Mouse (Mus musculus): ENCODE data around the gene Methig1. TPM values are rescaled to one million over a fixed set of nuclear protein-coding genes. Genes with fewer than 3 reads are reported as not detected.

The Methig1 gene
- polyA plus RNA-seq, 1 experiment from 2014 or later: 0.19 TPM

DNA sequence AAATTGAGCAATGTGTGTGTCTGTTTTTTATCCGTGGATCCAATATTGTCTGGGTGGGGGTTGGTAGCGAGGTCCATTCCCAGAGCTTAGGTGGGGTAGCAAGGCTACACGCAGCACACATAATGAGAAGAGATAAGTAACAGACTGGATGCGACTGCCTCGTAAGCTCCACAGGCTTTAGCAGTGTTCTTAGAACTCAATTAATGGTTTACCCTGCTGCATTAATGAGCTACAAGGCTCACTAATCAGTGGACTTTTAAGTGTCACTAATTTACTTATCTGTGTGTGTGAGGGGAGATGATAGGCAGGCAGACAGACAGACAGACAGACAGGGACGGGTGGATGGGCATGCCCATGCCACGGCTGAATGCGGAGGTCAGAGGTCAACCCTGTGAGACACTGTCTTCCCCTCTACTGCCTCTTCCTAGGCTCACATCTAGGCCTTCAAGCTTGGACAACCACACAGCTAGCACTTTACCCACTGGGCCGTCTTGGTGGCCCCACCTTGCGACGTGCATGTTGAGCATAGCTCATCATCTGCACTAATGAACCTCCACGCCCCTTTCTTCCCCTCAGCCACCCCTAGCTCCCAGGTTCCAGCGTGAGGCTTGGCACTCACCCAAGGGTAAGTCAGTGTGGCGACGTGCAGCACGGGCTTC, 47.8 kb downstream of the Methig1 start:
- 93% methylated on average over 16 of the region's 16 CpGs for WGBS
- Histone ChIP-seq H3K4me3 (ENCODE audit: low read depth, low read length) (no peak overlapping the region), H3K4me1 (replicated peaks; ENCODE audit: control insufficient read depth, insufficient read depth, low read length) (no peaks in the 10 kb centered on the region), H3K27ac (ENCODE audit: low read depth, low read length) (no peak overlapping the region), H3K27me3 (ENCODE audit: control insufficient read depth, insufficient read depth, low read length) (no peaks in the 10 kb centered on the region), H3K36me3 (ENCODE audit: control insufficient read depth, insufficient read depth, low read length) (peaks cover 11% of the 10 kb centered on the region), H3K9ac (ENCODE audit: low read depth, low read length) (no peak overlapping the region), H3K4me2 (replicated peaks; ENCODE audit: low read depth, low read length) (no peak overlapping the region), H3K9me3 (ENCODE audit: control insufficient read depth, low read length) (no peaks in the 10 kb centered on the region)
- DNase-seq (ENCODE audit: low spot score): no peak
- no peak for ATAC-seq (ENCODE audit: low FRiP score)

DNA sequence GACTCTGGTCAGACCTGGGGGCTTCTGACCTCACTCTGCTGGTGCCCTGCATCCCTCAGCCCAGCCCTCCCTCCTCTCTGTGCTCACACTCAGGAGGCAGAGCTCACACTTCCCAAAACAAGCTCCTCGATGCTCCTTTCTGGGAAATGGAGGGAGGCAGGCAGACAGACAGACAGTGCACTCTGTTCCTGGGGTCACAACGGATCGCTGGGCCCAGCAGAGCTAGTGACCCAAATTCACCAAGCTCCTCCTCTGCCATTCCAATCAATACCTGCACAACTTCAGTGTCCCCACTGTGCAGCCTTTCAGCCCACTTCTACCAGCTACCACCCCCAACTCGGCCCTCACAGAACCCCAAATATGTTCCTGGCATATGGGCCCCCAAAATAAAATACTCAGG, 48.9 kb downstream of the Methig1 start:
- Histone ChIP-seq H3K4me3 (ENCODE audit: low read depth, low read length) (no peak overlapping the region), H3K4me1 (replicated peaks; ENCODE audit: control insufficient read depth, insufficient read depth, low read length) (no peaks in the 10 kb centered on the region), H3K36me3 (ENCODE audit: control insufficient read depth, insufficient read depth, low read length) (peaks cover 11% of the 10 kb centered on the region), H3K27ac (ENCODE audit: low read depth, low read length) (no peak overlapping the region), H3K27me3 (ENCODE audit: control insufficient read depth, insufficient read depth, low read length) (no peaks in the 10 kb centered on the region), H3K9ac (ENCODE audit: low read depth, low read length) (no peak overlapping the region), H3K9me3 (ENCODE audit: control insufficient read depth, low read length) (no peaks in the 10 kb centered on the region), H3K4me2 (replicated peaks; ENCODE audit: low read depth, low read length) (no peak overlapping the region)
- WGBS: 90% methylated on average over 4 of the region's 4 CpGs
- DNase-seq (ENCODE audit: low spot score): no peak
- ATAC-seq (ENCODE audit: low FRiP score): no peak

- Histone ChIP-seq H3K36me3 (ENCODE audit: control insufficient read depth, insufficient read depth, low read length) (peaks cover 11% of the 10 kb centered on the region), H3K9me3 (ENCODE audit: control insufficient read depth, low read length) (no peaks in the 10 kb centered on the region), H3K9ac (ENCODE audit: low read depth, low read length) (no peak overlapping the region), H3K27ac (ENCODE audit: low read depth, low read length) (no peak overlapping the region), H3K4me2 (replicated peaks; ENCODE audit: low read depth, low read length) (no peak overlapping the region), H3K4me1 (replicated peaks; ENCODE audit: control insufficient read depth, insufficient read depth, low read length) (no peaks in the 10 kb centered on the region), H3K4me3 (ENCODE audit: low read depth, low read length) (no peak overlapping the region), H3K27me3 (ENCODE audit: control insufficient read depth, insufficient read depth, low read length) (no peaks in the 10 kb centered on the region)
- no peak for DNase-seq (ENCODE audit: low spot score)
- ATAC-seq (ENCODE audit: low FRiP score): no peak
- 92% methylated on average over 14 of the region's 14 CpGs for WGBS
Measured at GRCm38 (mm10) chr15:100402347-100402746, 49.4 kb downstream of the Methig1 start.

- Histone ChIP-seq H3K9ac (ENCODE audit: low read depth, low read length) (no peak overlapping the region), H3K27me3 (ENCODE audit: control insufficient read depth, insufficient read depth, low read length) (no peaks in the 10 kb centered on the region), H3K9me3 (ENCODE audit: control insufficient read depth, low read length) (no peaks in the 10 kb centered on the region), H3K36me3 (ENCODE audit: control insufficient read depth, insufficient read depth, low read length) (peaks cover 11% of the 10 kb centered on the region), H3K4me2 (replicated peaks; ENCODE audit: low read depth, low read length) (no peak overlapping the region), H3K4me1 (replicated peaks; ENCODE audit: control insufficient read depth, insufficient read depth, low read length) (no peaks in the 10 kb centered on the region), H3K4me3 (ENCODE audit: low read depth, low read length) (no peak overlapping the region), H3K27ac (ENCODE audit: low read depth, low read length) (no peak overlapping the region)
- WGBS: 88% methylated on average over 4 of the region's 4 CpGs
- DNase-seq (ENCODE audit: low spot score) (no peak), ATAC-seq (ENCODE audit: low FRiP score) (no peak)
Measured at GRCm38 (mm10) chr15:100402798-100403197, 49.8 kb downstream of the Methig1 start.

DNA sequence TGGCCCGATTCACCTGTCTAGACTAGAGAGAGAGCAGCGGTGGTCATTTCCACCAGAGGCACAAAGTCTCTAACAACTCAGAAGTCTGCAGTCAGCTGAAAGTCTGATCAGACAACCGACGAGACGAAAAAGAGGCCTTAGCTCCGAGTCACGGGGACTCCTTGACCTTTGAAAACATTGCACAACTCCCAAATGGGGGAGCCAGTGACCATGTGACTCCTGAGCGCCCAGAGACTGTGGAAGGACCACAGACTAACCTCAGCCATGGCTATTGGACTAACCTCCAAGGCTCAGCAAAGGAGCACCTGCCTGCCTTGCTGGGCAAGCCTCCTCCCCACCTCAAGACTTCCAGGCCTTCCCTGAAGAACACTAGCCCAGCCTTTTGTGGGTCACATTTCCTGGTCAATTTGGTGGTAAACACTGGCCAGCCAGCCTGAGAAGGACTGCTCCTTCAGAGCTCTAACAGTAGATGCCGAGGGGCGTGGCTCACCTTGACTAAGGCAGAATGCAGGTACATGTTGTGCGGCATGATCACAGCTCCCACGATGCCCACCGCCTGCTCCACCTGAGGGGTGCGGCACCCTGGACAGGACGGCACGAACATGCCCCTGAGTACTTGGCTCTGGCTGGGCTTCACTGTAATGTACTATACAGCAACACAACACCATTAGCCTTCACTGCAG, 50.5 kb downstream of the Methig1 start:
- H3K36me3 ChIP-seq (ENCODE audit: control insufficient read depth, insufficient read depth, low read length): peaks cover 6% of the 10 kb centered on the region; the same call in 1 of the 2 replicates

DNA sequence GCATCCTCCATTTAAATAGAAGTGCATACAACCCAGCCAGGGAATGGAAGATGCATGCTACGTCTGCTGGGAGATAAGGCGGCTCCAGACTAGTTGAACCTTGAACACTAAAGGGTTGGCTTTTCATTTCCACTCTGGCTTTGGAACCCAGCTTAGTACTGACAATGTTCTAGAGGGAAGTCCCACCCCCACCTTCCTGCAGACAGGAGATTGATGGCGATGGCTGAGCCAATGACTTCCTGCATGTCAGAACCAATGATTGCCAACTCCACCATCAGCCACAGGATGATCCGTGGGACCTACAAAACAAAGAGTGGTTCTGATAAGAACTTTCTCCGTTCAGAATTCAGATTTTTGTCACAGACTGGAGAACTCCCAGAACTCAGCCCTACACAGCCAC, 53.1 kb downstream of the Methig1 start:
- H3K9me3 ChIP-seq (ENCODE audit: control insufficient read depth, low read length): no peaks in the 10 kb centered on the region
- H3K9ac ChIP-seq (ENCODE audit: low read depth, low read length): no peak overlapping the region
- 0 out of 2 replicates have a peak, but pooled peaks cover 2% of the 10 kb centered on the region for H3K36me3 ChIP-seq (ENCODE audit: control insufficient read depth, insufficient read depth, low read length)
- H3K4me3 ChIP-seq (ENCODE audit: low read depth, low read length): no peak overlapping the region
- H3K27ac ChIP-seq (ENCODE audit: low read depth, low read length): no peak overlapping the region
- no peak for ATAC-seq (ENCODE audit: low FRiP score)
- WGBS: 84% methylated on average over 5 of the region's 5 CpGs
- DNase-seq (ENCODE audit: low spot score): no peak
- H3K27me3 ChIP-seq (ENCODE audit: control insufficient read depth, insufficient read depth, low read length): no peaks in the 10 kb centered on the region
- H3K4me2 ChIP-seq (replicated peaks; ENCODE audit: low read depth, low read length): no peak overlapping the region
- no peaks in the 10 kb centered on the region for H3K4me1 ChIP-seq (replicated peaks; ENCODE audit: control insufficient read depth, insufficient read depth, low read length)

More for the DNA sequence above, 50.5 kb downstream of the Methig1 start:
- Histone ChIP-seq H3K4me2 (replicated peaks; ENCODE audit: low read depth, low read length) (no peak overlapping the region), H3K4me1 (replicated peaks; ENCODE audit: control insufficient read depth, insufficient read depth, low read length) (no peaks in the 10 kb centered on the region), H3K27ac (ENCODE audit: low read depth, low read length) (no peak overlapping the region), H3K4me3 (ENCODE audit: low read depth, low read length) (no peak overlapping the region), H3K9ac (ENCODE audit: low read depth, low read length) (no peak overlapping the region), H3K27me3 (ENCODE audit: control insufficient read depth, insufficient read depth, low read length) (no peaks in the 10 kb centered on the region), H3K9me3 (ENCODE audit: control insufficient read depth, low read length) (no peaks in the 10 kb centered on the region)
- DNase-seq (ENCODE audit: low spot score) (no peak), ATAC-seq (ENCODE audit: low FRiP score) (no peak)
- WGBS: 94% methylated on average over 16 of the region's 16 CpGs

DNA sequence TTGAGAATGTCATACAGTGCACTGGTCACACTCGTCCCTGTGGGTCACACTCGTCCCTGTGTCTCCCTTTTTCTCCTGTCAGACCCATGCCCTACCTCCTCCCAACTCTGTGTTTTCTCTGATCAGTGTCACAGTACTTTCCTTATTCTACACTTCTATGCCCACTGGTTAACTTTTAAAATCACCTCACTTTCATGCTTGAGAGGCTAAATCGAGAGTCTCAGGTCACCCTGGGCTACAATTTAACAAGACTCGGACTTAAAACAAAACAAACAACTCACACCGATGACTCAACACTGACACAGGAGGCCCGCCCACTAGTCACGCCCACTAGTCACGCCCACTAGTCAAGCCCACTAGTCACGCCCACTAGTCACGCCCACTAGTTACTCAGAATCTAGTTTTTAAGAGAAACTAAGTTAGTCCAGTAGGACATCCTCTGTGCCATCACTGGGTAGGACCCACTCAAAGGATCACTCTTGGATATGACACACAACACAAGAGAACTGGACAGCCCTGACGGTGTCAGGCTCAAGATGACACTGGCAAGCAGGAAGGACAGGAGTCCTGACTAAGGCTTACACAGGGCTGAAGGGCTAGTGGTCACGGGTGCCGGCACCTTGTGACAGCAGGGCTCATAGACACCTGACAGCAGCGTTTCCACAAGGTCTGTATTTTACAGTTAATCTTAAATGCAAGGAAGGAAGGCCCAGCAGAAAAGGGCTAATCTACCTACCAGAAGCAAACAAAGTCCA, 58.1 kb downstream of the Methig1 start:
- Histone ChIP-seq H3K9ac (ENCODE audit: low read depth, low read length) (no peak overlapping the region), H3K27me3 (ENCODE audit: control insufficient read depth, insufficient read depth, low read length) (no peaks in the 10 kb centered on the region), H3K9me3 (ENCODE audit: control insufficient read depth, low read length) (no peaks in the 10 kb centered on the region), H3K27ac (ENCODE audit: low read depth, low read length) (no peak overlapping the region), H3K4me3 (ENCODE audit: low read depth, low read length) (no peak overlapping the region), H3K4me2 (replicated peaks; ENCODE audit: low read depth, low read length) (no peak overlapping the region), H3K4me1 (replicated peaks; ENCODE audit: control insufficient read depth, insufficient read depth, low read length) (no peaks in the 10 kb centered on the region), H3K36me3 (ENCODE audit: control insufficient read depth, insufficient read depth, low read length) (no peaks in the 10 kb centered on the region)
- WGBS: 64% methylated on average over 14 of the region's 14 CpGs
- ATAC-seq (ENCODE audit: low FRiP score) (no peak), DNase-seq (ENCODE audit: low spot score) (no peak)

GRCm38 (mm10) chr15:100411731-100412130, 58.8 kb downstream of the Methig1 start:
- H3K4me2 ChIP-seq (replicated peaks; ENCODE audit: low read depth, low read length): no peak overlapping the region
- no peaks in the 10 kb centered on the region for H3K9me3 ChIP-seq (ENCODE audit: control insufficient read depth, low read length)
- WGBS: 87% methylated on average over 5 of the region's 5 CpGs
- no peak overlapping the region for H3K4me3 ChIP-seq (ENCODE audit: low read depth, low read length)
- no peak for ATAC-seq (ENCODE audit: low FRiP score)
- H3K4me1 ChIP-seq (replicated peaks; ENCODE audit: control insufficient read depth, insufficient read depth, low read length): no peaks in the 10 kb centered on the region
- H3K9ac ChIP-seq (ENCODE audit: low read depth, low read length): no peak overlapping the region
- DNase-seq (ENCODE audit: low spot score): no peak
- H3K27ac ChIP-seq (ENCODE audit: low read depth, low read length): no peak overlapping the region
- no peaks in the 10 kb centered on the region for H3K36me3 ChIP-seq (ENCODE audit: control insufficient read depth, insufficient read depth, low read length)
- H3K27me3 ChIP-seq (ENCODE audit: control insufficient read depth, insufficient read depth, low read length): no peaks in the 10 kb centered on the region

Measured in hindbrain, embryonic 11.5 days (tissue).